Mouse (Mus musculus): ENCODE results near the gene Vsig10.

GRCm38 (mm10) chr5:117282360-117282759, 36.5 kb upstream of the Vsig10 start:
- TF ChIP-seq POLR2A (IDR thresholded peaks at IDR 0.05; ENCODE audit: insufficient read depth, low read depth, low read length) (no peak), CTCF (IDR thresholded peaks at IDR 0.05; ENCODE audit: insufficient read depth, low read depth, low read length) (no peak)

Measured in olfactory bulb, adult 2 months (tissue).